In genomic region chr15:94681135-94681534, GRCm38 (mm10) we compare ENCODE assay signal across 27 mouse cellular contexts. TPM values are rescaled to one million over a fixed set of nuclear protein-coding genes. Genes with fewer than 3 reads are reported as not detected.
DNase-seq lines count a peak whose midpoint lies in the region; ATAC-seq and TF ChIP-seq lines count a peak whose summit lies in the region.
"Had no signal": no experiment of that assay in that cellular context is flagged by ENCODE, and none has a peak within 500 bp of the region (broad histone marks: within the 10 kb centered on the region; RNA-seq: fewer than 3 reads in every experiment).

No protein-coding gene starts in this region.

- no peaks in the 10 kb centered on the region for H3K4me1 ChIP-seq in hindbrain, postnatal 0 days (ENCODE audit: insufficient read depth, low read length)
- 0 out of 2 replicates have a peak, but pooled peaks cover 5% of the 10 kb centered on the region for H3K4me1 ChIP-seq in hindbrain, embryonic 10.5 days (replicated peaks)
- no peaks in the 10 kb centered on the region for H3K4me1 ChIP-seq in lung, postnatal 0 days (ENCODE audit: insufficient read depth, low read depth, low read length)
- H3K4me1 ChIP-seq in lung, adult 2 months (ENCODE audit: control insufficient read depth, insufficient read depth, low read length) = no peaks in the 10 kb centered on the region
- no peaks in the 10 kb centered on the region for H3K4me1 ChIP-seq in intestine, embryonic 15.5 days (replicated peaks)
- H3K4me1 ChIP-seq in stomach, embryonic 16.5 days (ENCODE audit: control insufficient read depth, insufficient read depth, low read length) = no peaks in the 10 kb centered on the region
- H3K4me1 ChIP-seq: embryonic facial prominence, embryonic 15.5 days; heart, embryonic 13.5 days; hindbrain, embryonic 15.5 days; limb, embryonic 13.5 days; midbrain, embryonic 10.5 days; neural tube, embryonic 15.5 days had no signal

- no peaks in the 10 kb centered on the region for H3K36me3 ChIP-seq in hindbrain, postnatal 0 days (ENCODE audit: insufficient read depth, low read length)
- H3K36me3 ChIP-seq in hindbrain, embryonic 10.5 days = no peaks in the 10 kb centered on the region
- no peaks in the 10 kb centered on the region for H3K36me3 ChIP-seq in lung, postnatal 0 days (ENCODE audit: insufficient read depth, low read length)
- H3K36me3 ChIP-seq in intestine, embryonic 15.5 days = no peaks in the 10 kb centered on the region
- H3K36me3 ChIP-seq in stomach, embryonic 16.5 days (ENCODE audit: control insufficient read depth, insufficient read depth, low read length) = no peaks in the 10 kb centered on the region
- H3K36me3 ChIP-seq: embryonic facial prominence, embryonic 15.5 days; heart, embryonic 13.5 days; hindbrain, embryonic 15.5 days; limb, embryonic 13.5 days; midbrain, embryonic 10.5 days; neural tube, embryonic 15.5 days had no signal

- 61% methylated on average over 3 of the region's 3 CpGs for WGBS in hindbrain, postnatal 0 days
- 60% methylated on average over 3 of the region's 3 CpGs for WGBS in hindbrain, embryonic 10.5 days
- 35% methylated on average over 3 of the region's 3 CpGs for WGBS in lung, postnatal 0 days
- WGBS in lung, adult 2 months = 46% methylated on average over 3 of the region's 3 CpGs
- WGBS in intestine, embryonic 15.5 days = 51% methylated on average over 3 of the region's 3 CpGs
- 45% methylated on average over 3 of the region's 3 CpGs for WGBS in stomach, embryonic 16.5 days

- no peak overlapping the region for H3K4me3 ChIP-seq in hindbrain, postnatal 0 days (ENCODE audit: low read length)
- no peak overlapping the region for H3K4me3 ChIP-seq in hindbrain, embryonic 10.5 days
- H3K4me3 ChIP-seq in lung, postnatal 0 days (ENCODE audit: low read depth, low read length) = no peak overlapping the region
- H3K4me3 ChIP-seq in lung, adult 2 months (replicated peaks; ENCODE audit: extremely low read depth, low read depth, low read length) = no peak overlapping the region
- H3K4me3 ChIP-seq in intestine, embryonic 15.5 days (replicated peaks) = no peak overlapping the region
- no peak overlapping the region for H3K4me3 ChIP-seq in stomach, embryonic 16.5 days (replicated peaks; ENCODE audit: low read length)
- H3K4me3 ChIP-seq: embryonic facial prominence, embryonic 15.5 days; heart, embryonic 13.5 days; hindbrain, embryonic 15.5 days; limb, embryonic 13.5 days; midbrain, embryonic 10.5 days; neural tube, embryonic 15.5 days had no signal

- H3K9me3 ChIP-seq in hindbrain, postnatal 0 days (ENCODE audit: low read length) = no peaks in the 10 kb centered on the region
- no peaks in the 10 kb centered on the region for H3K9me3 ChIP-seq in hindbrain, embryonic 10.5 days
- no peaks in the 10 kb centered on the region for H3K9me3 ChIP-seq in lung, postnatal 0 days (ENCODE audit: low read length)
- H3K9me3 ChIP-seq in intestine, embryonic 15.5 days = no peaks in the 10 kb centered on the region
- H3K9me3 ChIP-seq in stomach, embryonic 16.5 days (replicated peaks; ENCODE audit: control insufficient read depth, low read length) = no peaks in the 10 kb centered on the region
- H3K9me3 ChIP-seq: embryonic facial prominence, embryonic 15.5 days; heart, embryonic 13.5 days; hindbrain, embryonic 15.5 days; limb, embryonic 13.5 days; midbrain, embryonic 10.5 days; neural tube, embryonic 15.5 days had no signal

- TF ChIP-seq EP300 in lung, postnatal 0 days (IDR thresholded peaks at IDR 0.05) = no peak

- no peak for DNase-seq in hindbrain, postnatal 0 days (ENCODE audit: low spot score)
- no peak for DNase-seq in hindbrain, embryonic 10.5 days (ENCODE audit: low spot score)
- DNase-seq in lung, postnatal 0 days (ENCODE audit: low spot score) = peak; percentile 11
- DNase-seq in lung, adult 2 months = no peak
- no peak for DNase-seq in adrenal gland, postnatal 4 days (ENCODE audit: low spot score in 2 of 2)
- DNase-seq in spleen, adult 12 weeks (ENCODE audit: low spot score) = no peak
- DNase-seq: adrenal gland, postnatal 14 days; cerebellum, adult 9-10 months; gastrocnemius, postnatal 25 days; heart, adult 18-20 months; kidney, adult 11 months; layer of hippocampus, postnatal 36 days; right cerebral cortex, adult 18-20 months; right cerebral cortex, postnatal 4 days; thymus, postnatal 4 days had no signal

- H3K9ac ChIP-seq in hindbrain, postnatal 0 days (replicated peaks; ENCODE audit: low read length) = no peak overlapping the region
- H3K9ac ChIP-seq in lung, postnatal 0 days (replicated peaks; ENCODE audit: low read depth) = no peak overlapping the region
- H3K9ac ChIP-seq in intestine, embryonic 15.5 days = no peak overlapping the region
- H3K9ac ChIP-seq in stomach, embryonic 16.5 days (ENCODE audit: low read length) = no peak overlapping the region
- H3K9ac ChIP-seq: embryonic facial prominence, embryonic 15.5 days; heart, embryonic 13.5 days; hindbrain, embryonic 15.5 days; limb, embryonic 13.5 days; liver, embryonic 14.5 days; neural tube, embryonic 15.5 days had no signal

- H3K27me3 ChIP-seq in hindbrain, postnatal 0 days (ENCODE audit: insufficient read depth, low read length) = no peaks in the 10 kb centered on the region
- no peaks in the 10 kb centered on the region for H3K27me3 ChIP-seq in hindbrain, embryonic 10.5 days (ENCODE audit: insufficient read depth, poor library complexity, severe bottlenecking)
- H3K27me3 ChIP-seq in lung, postnatal 0 days (replicated peaks; ENCODE audit: insufficient read depth, low read length) = no peaks in the 10 kb centered on the region
- no peaks in the 10 kb centered on the region for H3K27me3 ChIP-seq in intestine, embryonic 15.5 days (replicated peaks)
- H3K27me3 ChIP-seq in stomach, embryonic 16.5 days (ENCODE audit: control insufficient read depth, insufficient read depth, low read length) = no peaks in the 10 kb centered on the region
- H3K27me3 ChIP-seq: embryonic facial prominence, embryonic 15.5 days; heart, embryonic 13.5 days; hindbrain, embryonic 15.5 days; limb, embryonic 13.5 days; neural tube, embryonic 15.5 days had no signal

- no peak overlapping the region for H3K27ac ChIP-seq in hindbrain, postnatal 0 days
- H3K27ac ChIP-seq in hindbrain, embryonic 10.5 days = no peak overlapping the region
- no peak overlapping the region for H3K27ac ChIP-seq in lung, postnatal 0 days (ENCODE audit: low read length)
- no peak overlapping the region for H3K27ac ChIP-seq in intestine, embryonic 15.5 days
- no peak overlapping the region for H3K27ac ChIP-seq in stomach, embryonic 16.5 days (ENCODE audit: low read length)
- H3K27ac ChIP-seq: embryonic facial prominence, embryonic 15.5 days; heart, embryonic 13.5 days; hindbrain, embryonic 15.5 days; limb, embryonic 13.5 days; liver, embryonic 14.5 days; midbrain, embryonic 10.5 days; neural tube, embryonic 15.5 days had no signal

- no peak overlapping the region for H3K4me2 ChIP-seq in hindbrain, postnatal 0 days (ENCODE audit: low read depth, low read length)
- no peak overlapping the region for H3K4me2 ChIP-seq in lung, postnatal 0 days (replicated peaks; ENCODE audit: low read depth, low read length)
- H3K4me2 ChIP-seq in intestine, embryonic 15.5 days (replicated peaks) = no peak overlapping the region
- H3K4me2 ChIP-seq in stomach, embryonic 16.5 days (ENCODE audit: low read depth, low read length) = no peak overlapping the region
- H3K4me2 ChIP-seq: embryonic facial prominence, embryonic 15.5 days; heart, embryonic 13.5 days; hindbrain, embryonic 15.5 days; limb, embryonic 13.5 days; neural tube, embryonic 15.5 days had no signal

- no peak for TF ChIP-seq POLR2A in lung, adult 2 months (IDR thresholded peaks at IDR 0.05; ENCODE audit: borderline replicate concordance, extremely low read depth, low read depth, low read length)

- ATAC-seq in hindbrain, postnatal 0 days = no peak
- ATAC-seq in lung, postnatal 0 days = peak; percentile 33
- peak; percentile 84 for ATAC-seq in intestine, embryonic 15.5 days
- ATAC-seq in stomach, embryonic 16.5 days (ENCODE audit: insufficient read depth, low FRiP score) = 0 out of 2 replicates have a peak, but pooled peaks have one; percentile 37
- ATAC-seq: CD4-positive, CD25-positive, alpha-beta regulatory T cell, adult 4 months; forebrain, embryonic 14.5 days had no signal

- peak; percentile 19; the same call in 1 of the 2 replicates for TF ChIP-seq CTCF in hindbrain, postnatal 0 days (IDR thresholded peaks at IDR 0.05; ENCODE audit: low read depth)
- peak; percentile 52 for TF ChIP-seq CTCF in lung, postnatal 0 days (IDR thresholded peaks at IDR 0.05)
- TF ChIP-seq CTCF in lung, adult 2 months (IDR thresholded peaks at IDR 0.05; ENCODE audit: insufficient read depth, low read length) = no peak

RNA-seq across cellular contexts. Expression of gene Tmem117, which starts 52.1 kb away (rescaled TPM):
- total RNA-seq in hindbrain, postnatal 0 days (2014; rRNA removed) = 17.4 and 19.9 TPM in 2 replicates
- 21.6 and 22.3 TPM in 2 replicates for polyA plus RNA-seq in hindbrain, postnatal 0 days (2015; fragmentation: Nextera tagmentation; extraction: Ambion mirVana)
- polyA plus RNA-seq in hindbrain, embryonic 10.5 days (2016; fragmentation: Nextera tagmentation; extraction: Ambion mirVana) = 1.0 and 1.2 TPM in 2 replicates
- polyA plus RNA-seq in lung, postnatal 0 days (2015; fragmentation: Nextera tagmentation; extraction: Ambion mirVana) = 3.3 and 4.5 TPM in 2 replicates
- 0.52 and 1.3 TPM in 2 replicates for polyA plus RNA-seq in lung, adult 2 months (2012; rRNA removed)
- polyA plus RNA-seq in intestine, embryonic 15.5 days (2015; fragmentation: Nextera tagmentation; extraction: Ambion mirVana) = 2.5 and 2.6 TPM in 2 replicates
- polyA plus RNA-seq in stomach, embryonic 16.5 days (2015; fragmentation: Nextera tagmentation; extraction: Ambion mirVana) = 3.8 and 4.6 TPM in 2 replicates
- 1 to 10 TPM; 6.3 to 7.9 TPM for total RNA-seq in adrenal gland, postnatal 4 days (2021)
- total RNA-seq: common myeloid progenitor, adult 5-6 weeks had no signal
- polyA plus RNA-seq: CD4-positive, CD25-positive, alpha-beta regulatory T cell, adult 4 months; liver, embryonic 14.5 days had no signal
